Mouse (Mus musculus) urinary bladder, adult 18-20 months (tissue): ENCODE results near the gene Srgn.
"Not testable (repeated sequence)": the region's sequence is repeated elsewhere in the genome, so short reads cannot be mapped to it uniquely, and the experiment has no call there.

ENCODE experiments used
- DNase-seq, 2 experiments: peaks; one replicate each; pipeline ENCODE4 v3.0.0; 2022; ENCODE audit warnings: low spot score in 2 of 2, mixed read lengths in 2 of 2

Srgn gene

GRCm38 (mm10) chr10:62485878-62486582 lies 41.2 kb downstream of the Srgn start:
- DNase-seq, result no peak

DNA sequence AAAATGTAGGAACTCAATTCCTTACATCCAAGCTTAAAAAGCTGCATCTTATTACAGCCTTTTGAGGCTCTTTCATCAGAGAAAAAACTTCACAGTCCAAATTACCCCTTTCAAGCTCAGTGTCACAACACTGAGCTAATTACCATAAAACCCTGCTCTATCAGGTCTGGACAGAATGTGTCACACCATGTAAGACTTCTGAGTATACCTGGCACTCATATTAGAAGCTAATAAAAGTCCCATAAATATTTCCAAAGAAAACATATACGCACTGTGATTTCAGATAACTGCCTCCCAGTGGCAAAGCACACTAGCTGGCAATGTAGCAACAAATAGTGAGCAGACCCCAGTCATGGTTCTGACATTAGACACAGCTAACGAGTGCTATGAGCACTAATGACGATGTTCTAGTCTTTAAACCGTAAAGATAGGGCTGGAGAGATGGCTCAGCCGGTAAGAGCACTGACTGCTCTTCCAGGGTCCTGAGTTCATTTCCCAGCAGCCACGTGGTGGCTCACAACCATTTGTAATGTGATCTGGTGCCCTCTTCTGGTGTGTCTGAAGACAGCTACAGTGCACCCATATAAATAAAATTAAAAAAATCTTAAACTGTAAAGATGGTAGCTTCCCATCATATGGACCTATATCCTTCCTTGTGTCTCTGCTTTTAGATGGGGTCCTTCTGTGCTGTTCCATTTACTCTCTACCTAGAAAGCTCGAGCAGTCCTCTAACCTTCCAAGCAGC lies 46.0 kb downstream of the Srgn start:
- no peak for DNase-seq

GRCm38 (mm10) chr10:62476980-62477379 lies 50.3 kb downstream of the Srgn start:
- DNase-seq, result no peak

GRCm38 (mm10) chr10:62474944-62475343 lies 52.3 kb downstream of the Srgn start:
- DNase-seq, result no peak

- no peak for DNase-seq
These were observed 56.1 kb downstream of the Srgn start for GRCm38 (mm10) chr10:62471105-62471504.

DNA sequence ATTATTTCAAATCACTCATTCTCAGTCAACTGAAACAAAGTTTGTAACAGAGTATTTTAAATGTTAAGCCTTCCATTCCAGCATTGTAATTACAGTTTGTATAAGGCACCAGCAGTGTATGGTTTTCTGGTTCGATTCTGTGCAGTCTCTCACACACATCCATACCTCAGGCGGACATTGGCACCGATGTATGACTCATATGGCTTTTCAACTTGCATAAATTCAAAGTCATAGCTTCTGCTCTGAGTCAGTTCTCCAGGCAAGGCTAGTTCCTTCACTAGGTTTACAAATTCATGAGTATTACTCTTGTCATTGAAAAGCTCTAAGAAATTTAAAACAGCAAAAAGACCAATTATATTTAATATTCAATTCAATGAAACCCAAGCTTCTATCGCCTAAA lies 57.5 kb downstream of the Srgn start:
- DNase-seq, result no peak

- DNase-seq, result no peak
These were observed 65.9 kb downstream of the Srgn start for GRCm38 (mm10) chr10:62461321-62461720.

GRCm38 (mm10) chr10:62452001-62452400 lies 75.2 kb downstream of the Srgn start:
- DNase-seq, result not testable (repeated sequence)

DNA sequence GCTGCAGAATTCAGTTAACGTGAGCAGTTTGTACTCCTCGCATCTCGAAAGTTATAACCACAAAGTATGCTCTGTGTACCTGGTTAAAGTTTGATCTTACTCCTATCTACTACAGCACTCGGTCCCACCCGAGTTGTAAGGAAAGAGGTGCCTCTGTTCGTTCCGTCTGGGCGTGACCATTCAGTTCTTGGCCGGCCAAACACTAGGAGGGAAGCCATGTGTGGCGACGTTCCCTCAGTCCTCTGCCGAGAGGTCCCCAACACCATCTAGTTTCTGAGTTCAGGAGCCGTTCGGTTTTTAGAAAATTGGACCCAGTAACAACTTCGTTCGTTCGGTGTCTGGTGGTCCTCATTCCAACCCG lies 77.0 kb downstream of the Srgn start:
- no peak for DNase-seq

GRCm38 (mm10) chr10:62449364-62450279 lies 77.6 kb downstream of the Srgn start, which contains the start of the genes 4930507D05Rik and Supv3l1:
4930507D05Rik (plus strand) TSS chr10:62449489.
Supv3l1 (minus strand) TSS chr10:62449738.
- DNase-seq, result peak; percentile 78 to 98
